Mouse (Mus musculus) erythroblast, embryonic 14.5 days (primary cell): ENCODE results near the gene Chid1.

Experiments
- GATA1 ChIP-seq: IDR thresholded peaks from 2 replicates; pipeline ENCODE4 v1.6.1; 2012; ENCODE audit warnings: low read length, inconsistent platforms, mixed read lengths
- TAL1 ChIP-seq: IDR thresholded peaks from 3 replicates; pipeline ENCODE4 v1.6.1; 2012; ENCODE audit warnings: low read length, inconsistent platforms, mixed read lengths

DNA sequence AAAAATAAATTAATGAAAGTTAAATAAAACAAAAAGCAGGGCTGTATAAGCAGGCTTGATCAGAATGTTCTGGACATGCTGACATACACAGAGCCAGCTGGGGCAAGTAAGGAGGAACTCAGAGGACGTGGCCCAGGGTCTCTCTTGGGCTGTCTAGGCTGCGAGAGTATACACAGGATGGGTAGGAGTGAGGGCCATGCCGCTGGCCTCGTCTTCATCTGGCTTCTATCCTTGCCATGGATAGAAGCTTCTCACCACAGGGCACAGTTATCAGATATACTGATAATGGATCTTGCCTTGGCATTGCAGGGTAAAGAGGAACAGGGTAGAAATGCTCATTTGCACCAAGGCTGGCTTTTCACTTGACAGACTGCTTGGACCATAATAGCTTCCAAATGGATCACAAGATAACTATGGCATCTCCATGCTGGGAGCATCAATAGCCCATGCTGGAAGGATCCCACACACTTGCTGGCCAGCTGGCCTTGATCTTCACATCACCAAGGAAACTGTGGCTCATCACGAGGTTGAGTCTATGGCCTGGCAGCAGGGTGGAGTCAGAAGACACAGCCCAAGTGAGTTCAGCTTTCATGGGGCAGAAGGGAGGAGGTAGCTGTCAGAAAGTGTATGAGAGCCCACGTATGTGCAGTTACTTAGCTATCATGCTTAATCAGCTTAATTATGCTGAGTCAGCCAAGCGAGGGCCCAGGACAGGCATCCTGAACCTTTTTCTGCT lies 37.7 kb downstream of the Chid1 start:
- TF ChIP-seq TAL1 (no peak), GATA1 (no peak)
